ENCODE assay signal across 22 mouse cellular contexts in genomic region chr1:74924464-74924863, GRCm38 (mm10). TPM values are rescaled to one million over a fixed set of nuclear protein-coding genes. Genes with fewer than 3 reads are reported as not detected.
DNase-seq lines count a peak whose midpoint lies in the region; TF ChIP-seq lines count a peak whose summit lies in the region.
"Had no signal": no experiment of that assay in that cellular context is flagged by ENCODE, and none has a peak within 500 bp of the region (broad histone marks: within the 10 kb centered on the region; RNA-seq: fewer than 3 reads in every experiment).

No protein-coding gene starts in this region.

- H3K27ac ChIP-seq in layer of hippocampus, adult 2 months = no peak overlapping the region
- H3K27ac ChIP-seq: embryonic facial prominence, embryonic 10.5 days; heart, embryonic 13.5 days; hindbrain, embryonic 13.5 days; midbrain, embryonic 10.5 days had no signal

- peak; percentile 9 for DNase-seq in embryo, embryonic 10 days (ENCODE audit: low spot score)
- DNase-seq in embryo, embryonic 9.5 days (ENCODE audit: extremely low spot score) = no peak
- DNase-seq in kidney, adult 11 months = peak; percentile 28
- no peak for DNase-seq in kidney, postnatal 14 days
- DNase-seq in layer of hippocampus, adult 2 months (ENCODE audit: low spot score in 2 of 2) = no peak
- DNase-seq in layer of hippocampus, postnatal 14 days (ENCODE audit: low spot score in 2 of 2) = no peak
- peak; percentile 32 for DNase-seq in adipocyte (ENCODE audit: low spot score)
- DNase-seq in natural killer cell, adult 2 months (ENCODE audit: low spot score in 2 of 2) = no peak
- DNase-seq: adrenal gland, postnatal 10 days; cerebellum, adult 2 months; cerebellum, postnatal 25 days; gastrocnemius, postnatal 10 days had no signal

- H3K4me3 ChIP-seq in layer of hippocampus, adult 2 months = no peak overlapping the region
- H3K4me3 ChIP-seq: embryonic facial prominence, embryonic 10.5 days; heart, embryonic 13.5 days; hindbrain, embryonic 13.5 days; midbrain, embryonic 10.5 days had no signal

- peak; percentile 36; the same call in 1 of the 2 replicates for TF ChIP-seq CTCF in layer of hippocampus, adult 2 months (conservative IDR thresholded peaks at IDR 0.05)

RNA-seq across cellular contexts. Expression of gene Cfap65, which starts 10.9 kb away (rescaled TPM):
- total RNA-seq in layer of hippocampus, adult 2 months (2021) = 1 to 10 TPM; 2.4 to 2.7 TPM
- total RNA-seq in layer of hippocampus, postnatal 14 days (2021) = 1 to 10 TPM; 1.6 to 3.8 TPM
- total RNA-seq: adrenal gland, postnatal 10 days; gastrocnemius, postnatal 10 days; granulocyte monocyte progenitor cell, adult 5-6 weeks; heart, postnatal 25 days; liver, adult 2 months; neutrophil, adult 5-6 weeks had no signal

RNA-seq across cellular contexts. Expression of gene Ihh, which starts 27.0 kb away (rescaled TPM):
- total RNA-seq in layer of hippocampus, adult 2 months (2021) = under 1 TPM; 0.23 to 0.27 TPM
- total RNA-seq in layer of hippocampus, postnatal 14 days (2021) = under 1 TPM; 0.35 to 0.60 TPM
- total RNA-seq: granulocyte monocyte progenitor cell, adult 5-6 weeks; neutrophil, adult 5-6 weeks had no signal

RNA-seq across cellular contexts. Expression of gene Cryba2, which starts 31.5 kb away (rescaled TPM):
- total RNA-seq in layer of hippocampus, adult 2 months (2021) = not detected
- under 1 TPM in 1 of 2 experiments, not detected in 1; 0.91 TPM for total RNA-seq in layer of hippocampus, postnatal 14 days (2021)
- total RNA-seq: G1E; gastrocnemius, postnatal 10 days; granulocyte monocyte progenitor cell, adult 5-6 weeks; heart, postnatal 25 days; liver, adult 2 months; neutrophil, adult 5-6 weeks had no signal

RNA-seq across cellular contexts. Expression of gene Fev, which starts 39.2 kb away (rescaled TPM):
- not detected for total RNA-seq in layer of hippocampus, adult 2 months (2021)
- not detected for total RNA-seq in layer of hippocampus, postnatal 14 days (2021)
- total RNA-seq: gastrocnemius, postnatal 10 days; granulocyte monocyte progenitor cell, adult 5-6 weeks; heart, postnatal 25 days; layer of hippocampus, postnatal 25 days; liver, adult 2 months; neutrophil, adult 5-6 weeks had no signal

Comparison
In these comparisons a context has a peak if more than half of its experiments do, and no peak if none do; other contexts are left out.
1. DNase-seq: peak in embryo, embryonic 10 days (single experiment), kidney, adult 11 months (single experiment) and adipocyte (single experiment); none in embryo, embryonic 9.5 days (single experiment), kidney, postnatal 14 days (single experiment), layer of hippocampus, adult 2 months (0 of 2), layer of hippocampus, postnatal 14 days (0 of 2) and natural killer cell, adult 2 months (0 of 2).